Mouse (Mus musculus) adipose tissue, adult 10 weeks (tissue): ENCODE results near the gene Ctf1. TPM values are rescaled to one million over a fixed set of nuclear protein-coding genes. Genes with fewer than 3 reads are reported as not detected.

Experiments
- polyA plus RNA-seq: library from polyadenylated mRNA; stranded (reverse); fragments of 350-450 nt; fragmentation: Illumina TruSeq; extraction: RNeasy Lipid Tissue Mini Kit (QIAGEN cat#74804); gene quantifications from one replicate; pipeline ENCODE4 v1.2.3, GENCODE M21; 2014; ENCODE audit warnings: low read depth, low replicate concordance

The Ctf1 gene
- polyA plus RNA-seq: 11.1 TPM

DNA sequence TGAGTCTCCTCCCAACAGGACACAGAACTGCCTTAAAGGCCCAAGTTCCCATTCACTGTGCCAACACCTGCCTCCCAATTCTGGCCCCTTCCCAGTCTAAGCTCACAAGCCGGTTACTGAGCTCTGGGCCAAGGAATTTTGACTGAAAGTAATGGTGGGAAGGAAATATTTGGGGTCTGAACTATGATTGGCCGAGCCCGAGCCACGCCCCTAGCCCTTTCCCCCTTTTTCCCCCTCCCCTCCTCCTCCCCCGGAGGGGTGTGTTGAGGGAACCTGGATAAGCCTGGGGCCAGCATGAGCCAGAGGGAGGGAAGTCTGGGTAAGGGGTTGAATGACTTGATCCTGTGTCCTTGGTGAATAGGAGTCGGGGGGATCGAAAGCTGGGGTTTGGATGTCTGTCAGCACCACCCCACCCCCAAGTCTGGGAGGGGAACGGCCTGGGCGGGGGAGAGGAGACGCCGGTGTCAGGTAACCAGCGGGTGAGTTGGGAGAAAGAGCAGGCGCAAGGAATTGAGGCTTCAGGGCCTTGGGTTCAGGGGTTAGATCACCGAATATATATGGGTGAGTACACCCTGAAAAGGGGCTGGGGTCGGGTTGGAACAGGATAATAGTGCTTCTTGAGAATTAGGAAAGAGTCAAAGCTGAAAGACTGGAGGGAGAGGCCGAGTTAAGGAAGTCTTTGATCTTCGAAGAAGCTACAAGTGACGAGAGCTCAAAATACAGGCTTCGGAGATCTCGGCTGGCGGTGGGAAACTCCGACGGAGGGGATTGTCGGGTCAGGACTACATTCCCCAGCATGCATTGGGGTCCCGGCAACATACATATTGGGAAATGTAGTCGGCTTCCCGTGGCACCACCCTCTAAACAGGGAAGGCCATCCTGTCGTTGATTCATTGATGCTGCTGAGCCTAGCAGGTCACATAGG lies at the start of gene Ctf1:
Gene Ctf1 (plus strand): TSS at position 276 of the 925 bp plus-strand sequence.

DNA sequence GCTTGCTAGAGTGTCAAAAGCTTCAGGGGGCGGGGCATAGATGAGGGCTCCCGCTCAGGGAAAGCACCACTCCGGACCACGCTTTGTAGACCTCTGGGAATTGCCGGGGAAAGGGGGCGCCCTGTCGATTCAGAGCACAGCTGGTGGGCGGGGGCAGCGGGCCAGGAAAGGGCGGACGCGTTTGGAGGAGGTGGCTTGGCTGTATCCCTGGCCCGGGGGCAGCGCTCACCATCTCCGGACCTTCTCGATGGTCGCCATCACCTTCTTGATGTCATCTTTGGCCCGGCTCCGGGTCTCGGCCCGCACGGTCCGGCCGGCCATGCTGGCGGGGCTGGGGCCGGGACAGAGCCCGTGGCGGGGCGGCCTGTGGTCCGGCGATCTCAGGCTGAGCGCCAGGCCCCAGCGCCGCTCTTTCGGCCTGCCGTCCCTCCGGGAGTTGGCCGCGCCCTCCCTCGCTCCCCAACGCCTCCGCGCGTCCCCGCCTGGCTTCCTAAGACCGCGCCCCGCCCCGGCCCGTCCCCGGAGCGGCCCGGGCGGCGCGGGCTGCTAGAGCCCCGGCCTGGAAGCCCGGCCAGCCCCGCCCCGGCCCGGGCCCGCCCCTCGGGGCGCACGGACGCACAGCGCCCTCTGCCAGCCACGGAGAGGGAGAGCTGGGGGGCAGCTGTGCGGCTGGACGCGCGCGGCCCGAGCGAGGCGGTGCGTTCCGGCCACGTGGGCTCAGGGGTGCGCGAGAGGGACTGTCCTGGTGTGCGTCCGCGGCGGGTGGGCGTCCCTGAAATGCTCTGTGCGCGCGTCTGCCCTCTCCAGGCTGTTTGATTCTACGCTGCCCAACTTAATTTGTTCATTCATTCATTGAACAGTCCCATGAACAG lies 4.1 kb upstream of the Ctf1 start, which contains the start of gene Bcl7c:
Gene Bcl7c (minus strand): TSS at position 727 of the 872 bp plus-strand sequence.

DNA sequence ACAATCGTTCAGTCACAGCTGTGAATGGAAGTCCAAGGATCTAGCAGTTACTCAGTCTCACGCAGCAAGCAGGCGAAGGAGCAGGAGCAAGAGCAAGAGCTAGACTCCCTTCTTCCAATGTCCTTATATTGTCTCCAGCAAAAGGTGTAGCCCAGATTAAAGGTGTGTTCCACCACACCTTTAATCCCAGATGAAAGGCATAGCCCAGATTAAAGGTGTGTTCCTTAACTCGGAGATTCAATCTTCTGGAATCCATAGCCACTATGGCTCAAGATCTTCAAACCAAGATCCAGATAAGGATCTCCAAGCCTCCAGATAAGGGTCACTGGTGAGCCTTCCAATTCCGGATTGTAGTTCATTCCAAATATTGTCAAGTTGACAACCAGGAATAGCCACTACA lies 19.5 kb downstream of the Ctf1 start, which contains the start of gene Ctf2:
Gene Ctf2 (minus strand): TSS at position 101 of the 400 bp plus-strand sequence.

DNA sequence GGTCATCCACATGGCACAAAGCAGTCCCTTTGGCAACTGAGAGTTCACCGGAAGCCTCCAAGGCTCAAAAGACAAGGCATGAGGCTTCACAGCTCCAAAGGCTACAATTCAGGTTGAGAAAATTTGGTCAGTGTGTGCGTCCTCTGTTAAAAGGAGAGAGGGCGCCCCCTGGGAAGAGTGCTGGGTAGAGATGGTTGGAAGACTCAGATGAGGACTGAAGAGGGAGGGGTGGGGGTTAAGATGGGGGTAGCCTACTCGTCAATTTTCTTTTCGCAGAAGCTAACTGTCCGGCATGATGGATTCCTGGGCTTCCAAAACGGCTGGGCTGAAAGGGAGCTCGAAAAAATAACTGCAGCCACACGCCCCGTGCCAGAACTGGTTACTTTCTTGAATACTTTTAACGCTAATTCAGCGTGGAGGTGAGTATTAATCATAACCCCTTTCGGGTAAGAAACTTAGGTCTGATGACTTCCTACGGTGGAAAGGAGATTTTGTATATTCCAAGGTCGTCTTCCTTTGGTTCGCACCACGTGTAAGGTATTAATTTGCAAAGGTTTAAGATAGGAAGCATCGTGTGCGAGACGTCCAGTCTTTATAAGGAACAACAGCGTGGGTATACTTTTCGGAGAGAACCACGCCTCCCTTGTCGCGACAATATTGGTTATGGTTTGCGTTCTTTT lies 32.0 kb downstream of the Ctf1 start, which contains the start of gene Fbxl19:
Gene Fbxl19 (plus strand): TSS at position 178 of the 680 bp plus-strand sequence.

Other genes with a start within 250 kb of the Ctf1 start
- gene Fbrs, start 233.5 kb upstream of the Ctf1 start, polyA plus RNA-seq: 56.2 TPM
- 18.2 TPM for gene Srcap, start 200.8 kb upstream of the Ctf1 start, polyA plus RNA-seq
- gene Gm42715, start 193.2 kb upstream of the Ctf1 start, polyA plus RNA-seq: 12.8 TPM
- not detected for gene Tmem265, start 151.3 kb upstream of the Ctf1 start, polyA plus RNA-seq
- 83.6 TPM for gene Phkg2, start 139.4 kb upstream of the Ctf1 start, polyA plus RNA-seq
- 22.1 TPM for gene Ccdc189, start 124.1 kb upstream of the Ctf1 start, polyA plus RNA-seq
- 33.6 TPM for gene Rnf40, start 124.0 kb upstream of the Ctf1 start, polyA plus RNA-seq
- gene Zfp629, start 96.9 kb upstream of the Ctf1 start, polyA plus RNA-seq: 14.8 TPM
- 26.6 TPM for gene Bcl7c, start 3.8 kb upstream of the Ctf1 start, polyA plus RNA-seq
- gene Ctf2, start 19.4 kb downstream of the Ctf1 start, polyA plus RNA-seq: not detected
- gene Fbxl19, start 31.8 kb downstream of the Ctf1 start, polyA plus RNA-seq: 20.0 TPM
- gene Orai3, start 57.1 kb downstream of the Ctf1 start, polyA plus RNA-seq: 28.1 TPM
- 21.7 TPM for gene Setd1a, start 63.9 kb downstream of the Ctf1 start, polyA plus RNA-seq
- not detected for gene Gm49388, start 72.9 kb downstream of the Ctf1 start, polyA plus RNA-seq
- 98.2 TPM for gene Hsd3b7, start 87.9 kb downstream of the Ctf1 start, polyA plus RNA-seq
- 96.8 TPM for gene Stx4a, start 111.6 kb downstream of the Ctf1 start, polyA plus RNA-seq
- 20.3 TPM for gene Stx1b, start 111.8 kb downstream of the Ctf1 start, polyA plus RNA-seq
- gene Zfp646, start 163.5 kb downstream of the Ctf1 start, polyA plus RNA-seq: 22.6 TPM
- 4.7 TPM for gene Zfp668, start 164.1 kb downstream of the Ctf1 start, polyA plus RNA-seq
- gene Prss53, start 178.2 kb downstream of the Ctf1 start, polyA plus RNA-seq: 1.4 TPM
- not detected for gene Gm21974, start 182.7 kb downstream of the Ctf1 start, polyA plus RNA-seq
- 119 TPM for gene Vkorc1, start 182.9 kb downstream of the Ctf1 start, polyA plus RNA-seq
- 67.6 TPM for gene Bckdk, start 191.3 kb downstream of the Ctf1 start, polyA plus RNA-seq
- 28.2 TPM for gene Kat8, start 199.8 kb downstream of the Ctf1 start, polyA plus RNA-seq
- 46.6 TPM for gene Prss8, start 217.4 kb downstream of the Ctf1 start, polyA plus RNA-seq
- 15.2 TPM for gene Prss36, start 234.0 kb downstream of the Ctf1 start, polyA plus RNA-seq